Mouse (Mus musculus) thymus, adult 18-20 months (tissue): ENCODE measurements around the gene Usp51.
"Not testable (repeated sequence)": the region's sequence is repeated elsewhere in the genome, so short reads cannot be mapped to it uniquely, and the experiment has no call there.

Experiments
- DNase-seq, 2 experiments: peaks; one replicate each; pipeline ENCODE4 v3.0.0; 2022; ENCODE audit warnings: mixed read lengths in 2 of 2

Gene Usp51

DNA sequence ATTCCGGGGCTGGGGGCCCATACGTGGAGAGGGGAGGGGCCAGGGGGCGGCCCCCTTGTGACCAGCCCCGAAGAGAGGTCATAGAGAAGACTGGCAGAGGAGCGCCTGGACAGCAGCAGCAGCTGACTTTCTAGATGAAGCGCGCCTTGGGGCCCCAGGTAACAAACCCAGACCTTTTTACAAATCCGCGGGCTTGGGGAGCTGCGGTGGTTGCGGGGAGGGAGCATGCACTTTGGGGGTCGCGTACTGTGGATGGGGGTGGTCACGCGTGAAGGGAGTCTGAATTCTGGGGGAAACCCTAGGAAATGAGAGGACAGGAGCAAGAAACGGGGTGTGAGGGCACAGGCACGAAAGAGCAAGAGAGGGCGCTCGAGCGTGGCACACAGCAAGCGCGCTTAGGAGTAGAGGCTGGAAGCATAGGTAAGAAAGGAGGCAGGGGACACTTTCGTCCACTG, at the start of gene Usp51:
Gene Usp51, plus strand, starts transcription at position 83 of the 455 bp plus-strand sequence.
- DNase-seq, result peak; percentile 3 to 5

DNA sequence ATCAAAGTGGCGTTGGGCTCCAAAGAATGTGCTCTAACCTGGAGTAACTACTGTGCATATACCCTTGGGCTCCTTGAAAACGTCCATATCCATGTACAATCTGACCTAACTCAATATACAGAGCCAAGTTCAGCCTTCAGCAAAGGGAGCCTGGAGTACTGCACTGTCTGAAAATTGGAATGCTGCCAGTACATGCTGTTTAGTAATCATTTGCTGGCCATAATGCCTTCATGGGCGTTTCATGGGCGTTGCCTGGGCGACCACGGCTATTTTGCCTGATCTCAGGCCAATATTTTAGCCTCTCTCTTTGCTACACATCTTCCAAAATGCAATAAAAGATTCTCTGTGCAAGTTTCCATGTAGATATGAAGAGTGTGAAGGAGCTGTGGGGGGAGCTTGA, 36.7 kb upstream of the Usp51 start:
- no peak for DNase-seq

DNA sequence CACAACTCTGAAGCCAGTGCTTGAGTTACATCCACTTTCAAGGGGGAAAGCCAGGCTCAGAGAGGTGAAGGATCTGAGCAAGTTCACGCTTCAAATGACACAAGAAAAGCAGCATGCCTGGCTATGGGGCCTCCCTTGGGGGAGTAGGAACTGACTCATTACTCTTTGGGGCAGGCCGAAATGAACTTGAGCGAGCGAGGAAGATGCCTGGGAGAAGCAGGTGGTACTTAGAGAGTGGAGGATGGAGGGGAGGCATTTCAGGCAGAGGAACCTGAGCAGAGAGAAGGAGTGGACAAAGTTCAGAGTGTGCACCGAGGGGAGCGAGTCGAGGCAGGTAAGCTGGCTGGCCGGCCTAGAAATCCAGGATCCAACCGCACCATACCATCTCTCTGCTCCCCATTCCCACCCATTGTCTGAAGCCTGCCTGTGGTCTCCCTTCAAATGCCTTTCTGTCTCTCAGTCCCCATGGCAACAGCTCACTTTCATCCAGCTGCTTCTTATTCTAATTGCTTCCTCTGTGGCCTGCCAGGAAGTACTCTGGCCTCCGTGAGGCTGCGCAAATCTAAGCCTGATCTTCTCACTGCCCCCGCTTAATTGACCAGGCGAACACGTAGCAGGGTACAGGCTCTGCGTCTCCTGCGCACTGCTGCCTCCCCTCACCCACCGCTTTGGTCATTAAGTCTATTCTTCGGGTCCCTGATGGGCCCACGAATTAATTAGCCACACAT, 32.6 kb upstream of the Usp51 start:
- DNase-seq, result not testable (repeated sequence)

DNA sequence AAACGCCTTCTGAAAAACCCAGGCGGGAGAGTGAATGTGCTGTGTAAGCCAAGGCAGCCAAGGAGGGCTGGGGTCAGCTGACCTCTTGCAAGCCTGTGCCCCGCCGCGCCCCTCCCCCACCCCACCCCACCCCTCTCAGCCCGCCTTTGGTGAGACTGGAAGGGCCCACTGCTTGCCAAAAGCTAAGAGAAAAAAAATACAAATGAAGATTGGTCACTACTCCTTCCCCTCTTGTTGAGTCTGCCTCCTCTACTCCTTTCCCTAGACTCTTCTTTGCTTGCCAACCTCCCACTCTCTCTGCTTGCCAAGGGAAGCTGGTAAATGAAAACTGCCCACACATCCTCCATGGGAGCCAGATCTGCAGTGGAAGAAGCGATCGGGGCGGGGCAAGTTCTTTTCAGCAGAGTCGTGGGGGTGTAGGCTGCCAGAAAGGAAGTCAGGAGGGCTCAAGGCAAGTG, 32.0 kb upstream of the Usp51 start:
- no peak for DNase-seq

DNA sequence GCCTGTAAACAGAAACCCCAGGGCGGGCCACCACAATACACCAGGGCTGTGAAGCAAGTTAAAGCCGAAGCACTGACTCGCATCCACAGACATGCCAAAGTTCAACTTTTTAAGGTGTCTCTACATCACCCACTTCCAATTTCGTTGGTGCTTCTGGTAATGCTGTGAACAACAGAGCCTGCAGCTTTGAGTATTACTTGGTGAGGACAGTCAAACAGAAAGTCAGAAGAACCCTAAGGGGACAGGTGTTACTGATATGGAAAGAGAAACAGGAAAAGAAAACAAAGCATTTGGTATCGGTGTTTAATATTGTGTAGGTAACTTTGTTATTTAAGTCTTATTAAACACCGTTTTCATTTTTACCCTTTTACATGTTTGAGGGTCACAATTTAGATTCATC, 29.7 kb upstream of the Usp51 start:
- DNase-seq, result no peak

DNA sequence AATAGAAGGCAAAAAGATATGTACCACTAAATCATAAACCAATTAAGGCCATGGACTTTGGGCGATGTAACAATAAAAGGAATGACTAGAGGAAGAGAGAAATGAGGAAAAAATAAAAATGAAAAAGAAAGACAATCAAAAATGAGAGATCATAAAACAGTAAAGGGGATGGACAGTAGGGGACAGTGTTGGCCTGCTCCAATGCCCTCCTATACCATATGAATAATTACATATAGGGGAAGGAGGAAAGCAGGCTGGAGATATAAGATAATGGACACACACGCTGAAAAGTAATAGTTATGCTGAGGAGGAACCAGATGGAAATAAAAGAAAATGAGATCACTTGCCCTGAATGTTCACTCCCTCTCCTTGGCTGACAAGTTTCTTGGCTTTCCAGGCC, 21.3 kb upstream of the Usp51 start:
- no peak for DNase-seq

DNA sequence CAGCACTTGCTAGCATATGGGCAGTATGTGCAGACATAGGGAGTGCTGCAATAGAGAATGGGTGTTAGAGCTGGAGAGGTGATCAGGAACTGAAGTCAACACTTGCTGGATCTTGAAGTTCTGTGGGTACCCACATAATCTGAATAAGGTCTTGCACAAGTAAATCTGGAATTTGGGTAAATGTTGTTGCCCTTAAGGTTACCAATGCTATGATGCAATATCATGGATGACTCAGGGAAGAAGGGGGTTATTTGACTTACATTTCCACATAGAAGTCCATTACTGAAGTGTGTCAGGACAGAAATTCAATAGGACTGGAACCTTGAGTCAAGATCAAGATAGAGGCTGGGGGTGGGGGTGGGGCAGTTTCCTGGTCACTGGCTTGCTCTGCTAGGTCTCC, 16.4 kb upstream of the Usp51 start:
- not testable (repeated sequence) for DNase-seq

DNA sequence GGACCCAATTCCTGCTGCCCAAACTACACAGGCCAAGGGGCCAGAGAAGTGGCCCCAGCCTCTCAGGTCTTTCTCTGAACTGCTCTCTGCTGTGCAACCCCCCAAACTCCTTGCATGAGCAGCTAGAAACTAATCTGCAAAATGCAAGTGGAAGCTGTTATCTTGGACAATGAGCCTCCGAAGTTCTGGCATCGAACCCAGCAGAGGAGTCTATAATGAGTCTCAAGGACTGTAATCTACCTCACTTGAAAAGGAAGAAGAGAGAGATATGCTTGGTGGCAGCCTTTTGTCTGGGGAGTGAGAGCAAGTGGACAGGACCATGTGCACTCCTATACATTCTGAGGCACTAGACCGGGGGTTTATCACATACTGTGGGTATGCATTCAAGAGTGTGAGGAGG, 10.2 kb upstream of the Usp51 start:
- DNase-seq, result not testable (repeated sequence)

DNA sequence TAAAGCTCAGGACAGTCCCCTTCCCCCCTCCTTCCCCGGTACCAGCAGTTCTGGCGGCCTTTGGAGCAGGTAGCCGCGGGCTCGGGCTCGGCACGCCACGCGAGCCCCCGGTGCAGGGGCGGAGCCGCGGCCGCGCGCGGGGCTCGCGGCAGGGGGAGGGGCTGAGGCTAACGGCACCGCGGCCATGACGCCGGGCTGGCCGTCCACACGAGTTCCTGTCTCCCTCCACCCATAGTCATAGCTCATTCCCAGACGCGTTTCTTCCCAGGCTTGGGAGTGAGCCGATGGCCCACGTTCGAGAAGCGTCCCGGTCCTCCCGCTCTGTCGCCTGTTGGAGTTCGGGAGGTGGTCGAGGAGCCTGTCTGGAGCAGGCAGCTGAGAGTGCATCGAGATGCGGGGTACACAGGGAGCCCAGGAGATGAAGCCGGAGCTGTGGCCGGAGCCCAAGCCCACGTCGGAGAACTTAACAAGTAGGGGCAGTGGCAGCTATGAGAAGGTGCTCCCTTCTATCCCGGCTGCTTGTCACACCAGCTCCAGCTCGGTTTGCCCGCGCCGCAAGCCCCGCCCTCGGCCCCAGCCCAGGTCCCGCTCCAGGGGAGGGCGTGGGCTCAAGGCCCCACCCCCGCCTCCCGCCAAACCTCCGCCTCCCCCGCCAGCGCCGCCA, 884 bp downstream of the Usp51 start:
- peak; percentile 14 to 22 for DNase-seq

DNA sequence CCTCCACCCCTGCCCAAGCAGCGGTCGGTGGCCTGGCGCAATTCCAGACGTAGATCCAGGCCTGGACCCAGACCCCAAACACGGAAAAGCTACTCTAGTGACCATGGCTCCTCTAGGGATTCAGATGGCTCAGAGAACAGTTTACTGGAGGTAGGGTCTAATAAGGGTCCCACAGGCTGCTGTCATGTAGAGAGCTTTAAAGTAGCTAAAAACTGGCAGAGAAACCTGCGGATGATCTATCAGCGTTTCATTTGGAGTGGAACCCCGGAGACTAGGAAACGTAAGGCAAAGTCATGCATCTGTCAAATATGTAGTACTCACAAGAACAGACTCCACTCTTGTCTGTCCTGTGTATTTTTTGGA, 1.4 kb downstream of the Usp51 start:
- DNase-seq, result no peak

DNA sequence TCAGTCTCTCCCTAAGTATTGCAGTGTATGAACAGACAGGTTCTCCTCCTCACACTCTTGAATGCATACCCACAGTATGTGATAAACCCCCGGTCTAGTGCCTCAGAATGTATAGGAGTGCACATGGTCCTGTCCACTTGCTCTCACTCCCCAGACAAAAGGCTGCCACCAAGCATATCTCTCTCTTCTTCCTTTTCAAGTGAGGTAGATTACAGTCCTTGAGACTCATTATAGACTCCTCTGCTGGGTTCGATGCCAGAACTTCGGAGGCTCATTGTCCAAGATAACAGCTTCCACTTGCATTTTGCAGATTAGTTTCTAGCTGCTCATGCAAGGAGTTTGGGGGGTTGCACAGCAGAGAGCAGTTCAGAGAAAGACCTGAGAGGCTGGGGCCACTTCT, 19.0 kb downstream of the Usp51 start:
- not testable (repeated sequence) for DNase-seq

DNA sequence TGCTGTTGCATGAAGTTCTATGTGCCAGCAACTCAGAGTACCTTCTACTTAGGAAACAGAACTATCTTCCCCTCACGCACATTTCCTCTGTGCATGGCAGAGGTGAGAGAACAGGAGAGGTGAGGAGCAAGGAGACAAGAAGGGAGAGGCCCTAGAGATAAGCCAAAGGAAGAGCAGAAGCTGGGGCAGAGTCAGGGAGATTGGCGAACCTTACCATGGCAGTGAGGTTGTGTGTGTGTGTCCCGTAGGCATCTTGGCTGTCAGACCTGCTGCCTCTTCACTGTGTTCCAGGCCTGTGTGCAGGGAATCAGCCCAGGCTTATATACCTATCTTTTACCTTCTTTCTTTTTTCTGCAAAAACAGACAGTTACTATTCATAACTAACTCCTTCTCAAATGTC, 19.4 kb downstream of the Usp51 start:
- DNase-seq, result not testable (repeated sequence)

DNA sequence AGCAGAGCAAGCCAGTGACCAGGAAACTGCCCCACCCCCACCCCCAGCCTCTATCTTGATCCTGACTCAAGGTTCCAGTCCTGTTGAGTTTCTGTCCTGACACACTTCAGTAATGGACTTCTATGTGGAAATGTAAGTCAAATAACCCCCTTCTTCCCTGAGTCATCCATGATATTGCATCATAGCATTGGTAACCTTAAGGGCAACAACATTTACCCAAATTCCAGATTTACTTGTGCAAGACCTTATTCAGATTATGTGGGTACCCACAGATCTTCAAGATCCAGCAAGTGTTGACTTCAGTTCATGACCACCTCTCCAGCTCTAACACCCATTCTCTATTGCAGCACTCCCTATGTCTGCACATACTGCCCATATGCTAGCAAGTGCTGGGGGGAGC, 25.3 kb downstream of the Usp51 start:
- not testable (repeated sequence) for DNase-seq

DNA sequence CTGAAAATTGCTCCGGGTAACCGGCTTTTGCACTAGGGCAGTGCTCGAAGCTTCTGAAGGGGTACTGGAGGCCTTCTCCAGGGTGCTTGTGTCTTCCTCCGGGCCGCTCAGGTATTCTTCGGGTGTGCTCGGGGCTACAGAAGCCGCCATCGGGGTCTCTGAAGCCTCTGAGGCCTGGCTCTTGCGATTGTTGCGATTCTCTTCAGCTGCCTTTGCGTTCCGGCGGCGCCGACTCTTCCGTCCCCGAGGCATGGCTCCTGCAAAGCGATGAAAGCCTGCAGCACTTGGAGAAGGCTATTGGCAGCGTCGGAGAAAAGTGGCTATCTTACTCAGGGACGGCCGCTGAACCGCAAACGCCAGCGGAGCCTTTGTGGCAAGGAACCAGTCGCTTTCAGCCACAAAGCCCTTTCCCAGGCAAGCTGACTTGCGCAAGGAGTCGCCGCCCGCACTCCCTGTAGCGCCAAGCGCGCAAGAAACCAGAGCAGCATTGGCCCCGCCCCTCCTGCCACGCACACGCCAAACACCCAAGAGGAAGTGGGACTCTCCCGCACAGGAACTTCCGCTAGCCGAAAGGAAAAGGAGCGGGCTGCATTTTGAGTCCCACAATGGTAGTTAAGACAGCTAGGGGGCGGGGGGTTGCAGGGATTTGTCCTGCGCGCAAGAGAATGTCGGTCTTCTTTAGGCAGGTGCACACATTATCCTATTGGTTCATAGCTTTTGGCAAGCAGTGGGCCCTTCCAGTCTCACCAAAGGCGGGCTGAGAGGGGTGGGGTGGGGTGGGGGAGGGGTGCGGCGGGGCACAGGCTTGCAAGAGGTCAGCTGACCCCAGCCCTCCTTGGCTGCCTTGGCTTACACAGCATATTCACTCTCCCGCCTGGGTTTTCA, 31.1 kb downstream of the Usp51 start, which contains the start of gene Mageh1:
Gene Mageh1, minus strand, starts transcription at position 489 of the 885 bp plus-strand sequence.
- peak; percentile 6 to 11 for DNase-seq

DNA sequence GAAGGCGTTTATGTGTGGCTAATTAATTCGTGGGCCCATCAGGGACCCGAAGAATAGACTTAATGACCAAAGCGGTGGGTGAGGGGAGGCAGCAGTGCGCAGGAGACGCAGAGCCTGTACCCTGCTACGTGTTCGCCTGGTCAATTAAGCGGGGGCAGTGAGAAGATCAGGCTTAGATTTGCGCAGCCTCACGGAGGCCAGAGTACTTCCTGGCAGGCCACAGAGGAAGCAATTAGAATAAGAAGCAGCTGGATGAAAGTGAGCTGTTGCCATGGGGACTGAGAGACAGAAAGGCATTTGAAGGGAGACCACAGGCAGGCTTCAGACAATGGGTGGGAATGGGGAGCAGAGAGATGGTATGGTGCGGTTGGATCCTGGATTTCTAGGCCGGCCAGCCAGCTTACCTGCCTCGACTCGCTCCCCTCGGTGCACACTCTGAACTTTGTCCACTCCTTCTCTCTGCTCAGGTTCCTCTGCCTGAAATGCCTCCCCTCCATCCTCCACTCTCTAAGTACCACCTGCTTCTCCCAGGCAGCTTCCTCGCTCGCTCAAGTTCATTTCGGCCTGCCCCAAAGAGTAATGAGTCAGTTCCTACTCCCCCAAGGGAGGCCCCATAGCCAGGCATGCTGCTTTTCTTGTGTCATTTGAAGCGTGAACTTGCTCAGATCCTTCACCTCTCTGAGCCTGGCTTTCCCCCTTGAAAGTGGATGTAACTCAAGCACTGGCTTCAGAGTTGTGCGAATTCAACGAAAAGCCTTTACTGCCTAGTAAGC, 31.9 kb downstream of the Usp51 start:
- DNase-seq, result not testable (repeated sequence)
